Mouse (Mus musculus) ovary, postnatal 14 days (tissue): Measurements from ENCODE around the gene Mipol1.
"Not testable (repeated sequence)": the region's sequence is repeated elsewhere in the genome, so short reads cannot be mapped to it uniquely, and the experiment has no call there.

Experiments
- DNase-seq: peaks from one replicate; pipeline ENCODE4 v3.0.0; 2022; ENCODE audit warnings: low spot score

Mipol1 gene

DNA sequence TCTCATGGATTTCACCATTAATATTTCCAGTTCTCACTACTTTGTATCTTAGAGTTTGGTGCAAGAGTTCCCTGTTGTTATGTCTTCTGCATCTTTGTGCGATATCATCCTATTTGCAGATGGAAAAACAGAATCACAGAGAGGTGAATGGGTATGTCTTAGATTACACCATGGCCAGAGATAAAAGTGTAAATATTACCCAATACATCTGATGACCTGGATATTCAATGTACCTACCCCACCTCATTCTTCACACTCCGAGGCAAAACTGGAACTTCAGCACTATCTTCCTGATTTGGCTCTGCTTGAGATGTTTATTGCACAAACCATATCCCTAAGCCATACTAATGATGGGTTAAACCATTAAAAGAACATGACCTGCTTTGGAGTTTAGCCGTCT lies 198.0 kb downstream of the Mipol1 start:
- no peak for DNase-seq

DNA sequence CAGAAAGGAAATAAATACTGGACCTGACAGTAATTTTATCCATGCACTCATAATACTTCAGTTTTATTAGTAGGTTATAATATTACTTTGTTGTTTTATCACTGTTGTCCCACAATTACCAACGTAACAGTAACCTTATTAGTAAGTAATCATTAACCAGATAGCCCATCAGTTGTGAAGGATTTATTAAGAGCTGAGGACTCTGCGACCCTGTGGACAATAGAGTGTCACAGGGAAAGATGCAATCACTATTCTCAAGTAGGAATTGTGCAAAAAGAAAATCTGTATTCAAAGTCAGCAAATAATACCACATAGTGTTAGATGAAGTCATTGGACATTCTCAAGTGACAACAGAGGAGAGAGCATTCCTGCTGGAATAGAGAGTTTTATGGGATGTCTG lies 198.5 kb downstream of the Mipol1 start:
- DNase-seq: no peak

DNA sequence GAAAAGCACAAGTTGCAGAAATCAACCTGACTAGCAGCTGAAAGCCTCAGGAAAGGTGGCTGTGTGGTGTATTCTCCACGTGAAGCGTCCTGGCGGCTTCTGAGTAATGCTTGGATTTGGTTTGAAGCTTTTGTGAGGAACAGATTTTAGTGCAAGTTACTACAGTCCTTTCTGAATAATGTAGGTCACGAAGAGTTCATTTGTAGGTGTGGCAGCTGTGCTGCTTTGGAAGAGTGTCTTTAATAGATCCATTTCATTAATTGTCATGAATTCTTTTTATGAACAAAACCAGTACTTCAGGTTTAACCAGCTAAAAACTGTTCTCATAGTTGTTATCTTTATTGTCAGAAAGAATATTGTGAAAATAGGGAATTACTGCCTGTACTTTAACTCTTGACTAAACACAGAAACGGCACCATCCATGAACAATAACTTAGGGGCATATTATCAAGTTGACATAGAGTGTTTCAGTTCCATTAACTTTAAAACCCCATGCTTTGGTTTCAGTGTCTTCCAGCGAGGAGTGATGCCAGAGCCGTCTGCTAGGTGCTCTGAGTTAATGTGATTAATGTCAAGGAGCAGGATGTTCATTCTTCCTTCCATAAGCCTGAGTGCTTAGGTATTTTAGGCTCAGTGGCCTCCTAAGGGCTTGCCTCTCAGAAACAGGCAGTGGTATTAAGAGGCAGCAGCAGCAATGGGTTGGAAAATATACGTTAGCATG lies 206.9 kb downstream of the Mipol1 start:
- not testable (repeated sequence) for DNase-seq

DNA sequence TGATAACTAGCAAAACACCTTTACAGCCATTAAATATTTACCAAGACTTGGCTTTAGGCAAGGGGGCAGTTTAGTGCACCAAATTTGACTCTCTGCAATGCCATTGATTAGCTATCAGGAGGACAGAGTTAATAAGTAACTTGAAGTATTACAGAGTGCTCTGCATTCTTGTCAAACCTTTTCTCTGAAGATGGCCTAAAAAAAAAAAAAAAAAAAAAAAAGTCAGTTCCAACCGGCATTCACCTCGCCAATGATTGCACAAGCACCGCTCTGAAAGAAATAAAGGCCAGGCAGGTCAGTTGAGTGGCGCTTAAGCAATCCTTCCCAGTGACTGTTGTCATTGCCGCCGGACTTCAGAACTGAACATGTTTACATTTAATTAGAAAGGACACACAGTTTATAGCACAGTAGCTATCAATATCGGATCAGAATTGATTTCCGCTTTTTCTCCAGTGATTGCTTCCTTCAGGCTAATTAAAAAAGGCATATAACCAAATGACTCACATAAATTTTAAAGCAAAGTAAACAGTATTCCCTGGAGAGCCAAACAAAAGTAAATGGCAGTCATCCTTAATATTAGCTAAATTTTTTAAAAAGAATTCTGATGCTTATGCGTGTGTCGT lies 214.2 kb downstream of the Mipol1 start:
- no peak for DNase-seq

DNA sequence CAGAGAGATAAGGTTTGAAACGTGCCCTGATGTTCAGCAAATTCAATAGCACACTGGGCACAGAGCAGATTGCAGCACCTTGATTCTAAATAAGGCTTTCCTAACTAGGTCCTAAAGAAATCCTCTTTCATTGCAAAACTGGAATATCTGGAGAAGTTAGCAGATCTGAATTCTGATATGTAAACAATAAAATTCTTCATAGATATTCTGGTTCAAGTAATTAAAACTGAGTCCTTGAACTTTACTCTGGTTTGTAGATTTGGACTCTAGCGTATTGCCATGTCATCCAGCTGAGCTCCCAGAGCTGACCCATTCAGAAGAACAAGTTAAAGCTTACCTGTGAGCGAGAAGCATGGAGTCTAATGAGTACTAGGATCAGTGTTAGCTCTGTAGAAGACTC lies 217.1 kb downstream of the Mipol1 start:
- no peak for DNase-seq

DNA sequence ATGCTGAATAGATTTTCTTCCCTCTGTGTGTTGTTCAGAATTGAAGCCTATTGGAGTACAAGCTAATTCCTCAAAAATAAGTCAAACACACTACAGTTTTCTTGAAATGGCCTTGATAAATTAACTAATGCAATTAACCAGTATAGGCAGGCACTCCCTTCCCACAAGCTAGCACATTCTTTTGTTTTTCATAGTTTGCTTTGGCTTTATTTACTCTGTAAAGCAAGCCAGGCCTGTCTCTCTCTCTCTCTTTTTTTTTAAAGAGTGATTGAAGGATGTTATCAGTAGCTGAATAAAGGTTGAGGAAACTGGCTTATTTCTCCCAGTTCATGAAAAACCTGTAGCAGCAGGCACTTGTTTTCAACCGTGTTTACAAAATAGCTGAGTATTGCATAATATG lies 219.1 kb downstream of the Mipol1 start:
- no peak for DNase-seq

DNA sequence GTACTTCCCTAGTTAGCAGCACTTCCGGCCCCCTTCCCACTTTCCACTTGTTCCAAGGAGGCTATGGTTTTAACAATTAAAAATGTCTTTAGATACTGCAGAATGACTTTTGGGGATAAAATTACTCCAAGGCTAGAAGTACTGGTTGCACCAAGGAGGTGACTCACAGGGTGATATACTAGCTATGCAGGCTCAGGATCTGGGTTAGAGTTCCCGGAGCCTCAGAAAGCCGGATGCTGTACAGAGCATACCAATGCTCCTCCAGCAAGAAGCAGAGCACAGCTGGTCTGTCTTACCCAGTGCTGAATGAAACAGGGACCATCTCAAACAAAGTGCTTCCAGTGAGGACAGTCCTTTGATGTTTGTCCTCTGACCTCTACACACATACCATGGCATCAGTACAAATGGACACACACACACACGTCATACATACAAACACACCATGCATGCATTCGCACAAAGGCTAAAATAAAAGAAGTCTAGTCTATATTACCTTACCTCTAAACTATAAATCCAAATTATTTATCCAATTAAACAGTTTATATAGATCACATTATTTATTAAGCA lies 219.9 kb downstream of the Mipol1 start:
- no peak for DNase-seq

DNA sequence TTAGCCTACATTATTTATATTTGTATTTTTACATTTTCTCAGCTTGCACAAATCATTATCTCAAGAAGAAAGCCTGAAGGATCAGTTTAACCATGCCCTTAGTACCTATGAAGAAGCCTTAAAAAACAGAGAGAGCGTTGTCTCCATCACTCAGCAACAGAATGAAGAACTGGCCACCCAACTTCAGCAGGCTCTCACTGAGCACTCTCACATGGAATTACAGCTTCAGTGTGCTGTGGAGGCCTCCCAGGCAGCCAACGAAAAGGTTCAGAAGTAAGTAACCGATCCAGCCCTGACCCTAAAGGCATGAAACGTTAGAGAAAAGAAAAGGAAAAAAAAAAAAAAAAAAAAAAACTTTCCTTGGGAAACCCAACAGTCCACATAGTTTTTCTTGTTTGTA lies 226.7 kb downstream of the Mipol1 start:
- no peak for DNase-seq

DNA sequence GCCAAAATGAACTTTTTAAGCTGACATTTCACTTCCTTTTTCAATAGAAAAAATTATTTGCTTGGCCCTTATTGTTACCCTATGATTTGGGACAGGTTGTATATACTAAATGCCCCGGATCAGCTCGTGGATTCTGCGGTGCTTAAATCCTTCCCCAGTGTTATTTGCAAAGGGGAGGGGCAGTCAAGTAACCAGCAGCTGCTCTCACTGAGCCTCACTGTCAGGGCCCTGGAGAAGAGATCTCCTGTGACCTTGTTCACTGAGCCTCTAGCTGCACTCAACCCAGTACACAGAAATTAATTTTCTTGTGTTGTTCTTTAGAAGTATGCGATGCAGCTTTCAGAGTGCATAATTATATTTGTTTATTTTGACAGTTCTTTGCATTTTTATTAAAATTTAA lies 227.1 kb downstream of the Mipol1 start:
- DNase-seq: no peak

DNA sequence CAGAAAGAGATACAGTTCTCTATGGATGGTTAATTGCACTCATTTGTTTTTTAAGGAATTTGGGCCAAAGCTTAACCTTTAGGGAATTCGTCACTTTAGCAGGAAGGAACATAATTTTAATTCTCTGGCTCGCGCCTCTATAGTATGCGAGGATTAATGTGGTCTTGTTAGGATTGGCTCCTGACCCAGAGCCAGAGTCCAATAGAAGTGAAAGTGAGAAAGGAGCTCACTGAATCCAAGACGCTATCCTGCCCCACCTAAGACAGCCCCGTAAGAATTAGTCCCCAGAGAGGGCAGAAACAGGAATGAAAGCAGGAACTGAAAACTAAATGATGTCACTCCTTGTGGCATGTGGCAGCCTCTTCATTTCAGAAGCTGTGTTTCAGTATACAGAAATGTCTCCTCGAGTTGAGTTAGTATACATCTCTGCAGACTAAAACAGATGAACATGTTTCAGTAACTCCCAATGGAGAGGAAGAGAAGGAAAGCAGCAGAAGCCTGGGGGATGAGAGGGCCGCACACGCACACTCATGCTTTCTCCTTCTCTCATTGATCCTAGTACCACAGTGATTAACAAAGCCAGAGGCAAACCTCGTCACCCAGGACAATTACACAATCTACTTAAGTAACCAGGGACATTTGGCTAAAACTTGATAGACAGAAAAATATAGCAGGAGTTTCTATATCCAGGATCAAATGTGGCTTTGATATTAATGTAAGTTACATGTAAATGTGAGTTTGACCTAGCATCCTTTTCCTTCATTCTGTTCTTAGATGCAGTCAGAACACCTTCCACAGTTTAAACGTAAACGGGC lies 234.5 kb downstream of the Mipol1 start:
- DNase-seq: no peak

DNA sequence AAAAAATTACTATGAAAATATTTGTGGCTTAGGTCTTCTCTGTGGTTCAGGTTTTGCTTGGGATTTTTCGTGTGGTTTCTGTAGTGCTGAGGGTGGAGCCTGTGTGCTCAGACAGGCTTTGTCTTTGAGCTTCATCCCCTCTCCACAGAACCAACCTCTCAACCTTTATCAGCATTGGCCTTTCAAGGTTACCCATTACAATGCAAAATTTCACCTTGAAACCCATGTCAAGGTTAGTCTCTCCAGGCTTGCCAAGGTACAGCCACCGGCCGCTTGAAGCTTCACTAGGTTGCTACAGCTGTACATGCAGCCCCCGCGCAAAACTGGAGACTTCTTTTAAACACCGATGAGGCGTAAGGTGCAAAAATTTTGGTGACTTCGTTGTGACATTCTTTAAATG lies 241.6 kb downstream of the Mipol1 start:
- DNase-seq: no peak

DNA sequence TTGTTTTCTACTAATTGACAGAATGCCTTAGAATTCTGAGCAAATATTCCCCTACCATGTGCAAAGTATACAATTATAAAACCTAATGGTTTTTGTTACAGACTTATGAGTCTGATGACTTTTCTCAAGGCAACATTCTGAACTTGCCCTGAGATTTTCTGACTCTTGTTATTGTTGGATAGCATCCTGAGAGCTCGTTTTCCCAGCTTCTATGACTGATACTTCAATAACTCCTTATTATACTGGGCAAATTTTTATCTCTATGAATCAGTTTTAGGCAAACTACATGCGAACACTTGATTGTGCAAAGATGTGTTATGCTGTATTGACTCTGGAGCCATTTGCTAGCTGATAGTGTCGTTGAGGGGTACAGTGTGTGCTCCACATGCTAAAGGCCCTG lies 246.6 kb downstream of the Mipol1 start:
- DNase-seq: no peak

DNA sequence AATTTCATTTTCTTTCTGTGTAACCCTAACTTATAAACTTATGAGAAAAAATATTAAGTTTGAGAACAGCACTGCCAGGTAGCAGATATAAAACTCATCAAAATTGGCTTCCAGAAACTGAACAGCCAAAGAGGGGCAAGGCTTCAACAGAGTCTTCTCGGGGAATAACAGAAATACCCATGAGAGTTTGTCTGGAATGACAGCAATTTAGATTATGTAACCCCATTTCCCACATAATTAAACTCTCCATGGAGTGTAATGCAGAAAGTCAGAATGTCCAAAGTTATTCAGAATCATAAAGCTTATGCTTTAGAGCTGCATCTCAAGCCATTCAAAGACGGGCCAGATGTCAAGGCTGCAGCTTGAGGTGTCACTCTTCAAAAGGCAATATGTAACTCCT lies 251.6 kb downstream of the Mipol1 start:
- no peak for DNase-seq

DNA sequence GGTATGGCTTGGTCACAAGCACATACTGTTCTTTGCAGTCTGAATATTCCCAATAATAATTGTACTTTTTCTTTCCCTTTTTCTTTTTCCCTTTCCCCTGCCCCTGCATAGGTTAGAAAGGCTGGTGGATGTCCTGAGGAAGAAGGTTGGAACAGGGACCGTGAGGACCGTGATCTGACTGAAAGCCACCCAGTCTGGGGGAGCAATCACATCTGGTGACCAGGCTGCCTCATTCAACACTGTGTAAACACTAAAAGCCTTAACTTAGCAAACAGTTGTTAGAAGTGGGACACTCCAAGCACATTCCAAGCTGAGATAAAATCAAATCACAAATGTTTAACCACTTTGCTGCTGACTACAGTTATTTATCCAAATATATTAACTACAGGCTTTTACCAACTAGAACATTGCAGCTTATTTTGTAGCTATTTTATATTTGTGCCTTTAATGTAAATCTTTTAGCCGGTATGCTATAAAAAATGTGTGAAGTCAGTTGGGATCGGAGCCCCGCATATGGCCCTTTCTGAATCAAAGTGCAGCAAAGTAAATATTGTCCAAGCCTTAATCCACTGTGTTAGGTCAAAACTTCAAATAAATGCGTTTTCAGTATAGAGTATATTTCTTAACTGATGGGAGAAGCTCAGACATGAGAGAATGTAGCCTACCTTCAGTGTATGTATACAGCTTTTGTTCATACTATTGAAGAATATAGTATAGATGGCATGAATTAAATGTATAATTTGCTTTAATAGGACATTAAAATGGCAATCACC lies 266.3 kb downstream of the Mipol1 start:
- peak; percentile 2 for DNase-seq

DNA sequence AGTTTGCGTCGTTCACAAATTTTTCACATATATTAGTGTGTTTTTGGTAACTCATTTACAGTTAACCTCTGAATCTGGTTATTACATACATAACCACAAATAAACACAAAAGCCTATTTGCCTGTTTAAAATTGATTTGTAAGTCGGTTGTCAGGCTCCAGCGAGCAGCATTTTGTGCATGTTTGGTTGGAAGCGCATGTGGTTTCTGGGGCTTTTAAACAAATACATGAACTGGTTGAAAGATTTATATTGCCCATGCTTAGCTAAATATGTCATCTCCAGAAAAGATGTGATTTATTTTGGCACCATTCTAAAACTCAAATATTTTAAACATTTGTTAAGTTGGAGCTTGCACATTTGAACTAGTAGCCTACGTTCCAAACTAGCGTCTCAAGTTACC lies 270.0 kb downstream of the Mipol1 start:
- no peak for DNase-seq

DNA sequence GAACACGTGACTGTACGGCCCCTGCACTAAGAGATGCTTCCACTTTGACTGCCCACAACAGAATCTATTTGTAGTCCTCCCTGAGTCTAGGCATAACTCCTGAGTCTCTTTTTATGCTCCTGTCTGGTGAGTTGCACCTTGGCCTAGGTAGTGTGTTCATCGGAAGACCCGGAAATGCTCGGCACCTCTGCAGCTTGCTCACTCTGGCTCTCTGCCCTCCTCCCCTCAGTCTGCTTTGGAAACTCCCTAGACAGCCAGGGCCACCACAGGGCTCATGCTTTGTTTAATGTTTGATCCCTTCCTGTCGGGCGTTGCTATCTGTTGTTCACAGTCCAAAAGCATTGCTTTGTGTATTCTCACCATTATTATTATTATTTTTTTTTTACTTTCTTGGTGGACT lies 275.1 kb downstream of the Mipol1 start:
- no peak for DNase-seq

DNA sequence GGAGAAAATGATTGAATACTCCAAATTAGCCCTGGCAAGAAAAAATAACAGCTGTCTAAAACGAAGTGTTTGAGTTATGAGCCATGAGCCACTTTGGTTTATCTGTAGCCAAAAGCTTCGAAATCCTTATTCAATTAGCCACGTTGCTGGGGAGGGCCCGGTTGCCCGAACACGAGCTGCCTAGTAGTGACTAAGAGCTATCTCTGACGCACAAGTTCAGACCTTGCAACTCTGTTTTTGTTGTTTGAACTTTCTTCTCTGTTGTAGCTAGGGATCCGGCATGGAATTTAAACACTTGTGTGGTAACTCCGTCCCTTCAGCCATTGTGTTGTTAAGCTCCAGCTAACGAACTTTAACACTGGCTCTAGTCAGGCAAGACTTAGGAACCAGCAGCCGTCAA lies 278.7 kb downstream of the Mipol1 start:
- DNase-seq: no peak

DNA sequence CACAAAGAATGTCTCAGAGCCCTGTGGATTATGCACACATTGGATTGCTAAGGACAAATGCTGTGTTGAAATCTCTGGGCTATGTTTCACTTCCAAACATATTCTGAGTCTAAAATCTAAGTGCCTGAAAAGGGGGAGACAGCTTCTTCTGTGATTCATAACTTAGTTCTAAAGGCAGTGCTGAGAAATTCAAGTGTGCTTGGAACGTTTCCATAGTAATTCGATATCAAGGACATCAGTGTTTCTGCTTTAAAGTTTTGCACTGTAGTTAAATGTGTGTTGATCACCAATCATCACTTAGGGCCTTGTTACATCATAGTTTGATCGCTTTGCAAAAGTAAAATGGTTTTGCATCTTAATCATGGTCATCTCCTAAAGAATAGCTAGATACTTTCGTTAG lies 279.5 kb downstream of the Mipol1 start:
- DNase-seq: no peak

DNA sequence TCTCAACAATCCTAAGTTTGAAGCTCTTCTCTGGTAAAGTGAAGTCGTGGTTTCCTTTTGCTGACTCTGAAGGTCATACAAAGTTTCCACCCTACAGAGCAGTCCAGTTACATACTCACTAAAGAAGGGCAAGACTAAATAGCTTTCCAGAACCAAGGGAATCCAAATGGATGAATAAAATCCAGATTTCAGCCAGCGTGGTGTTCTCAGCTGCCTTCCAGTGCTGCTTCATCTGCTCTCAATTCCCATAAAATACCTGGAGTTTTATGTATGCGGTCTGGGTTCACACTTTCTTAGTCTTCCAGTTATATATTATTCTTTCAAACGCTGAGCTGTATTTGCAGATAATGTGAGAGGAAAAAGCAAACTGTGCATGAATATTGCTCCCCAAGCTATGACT lies 280.9 kb downstream of the Mipol1 start:
- no peak for DNase-seq

DNA sequence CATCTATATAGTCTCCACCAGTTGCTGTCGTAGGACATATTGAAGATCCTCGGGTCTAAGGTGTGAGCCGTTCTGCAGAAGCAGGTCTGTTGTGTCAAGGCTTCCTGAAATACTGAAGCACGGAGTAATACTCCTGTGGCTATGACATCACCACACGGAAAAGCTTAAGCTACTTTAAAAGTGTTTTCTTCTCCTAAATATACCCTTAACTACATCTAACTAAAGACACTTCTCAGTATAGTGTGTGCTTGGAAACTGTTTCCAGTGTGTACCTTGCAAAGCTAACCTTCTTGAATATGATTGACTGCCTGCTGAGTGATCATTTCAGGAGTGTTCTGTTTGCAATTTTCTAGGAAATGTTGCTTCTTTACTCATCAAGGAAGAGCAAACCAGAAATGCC lies 281.3 kb downstream of the Mipol1 start:
- no peak for DNase-seq

DNA sequence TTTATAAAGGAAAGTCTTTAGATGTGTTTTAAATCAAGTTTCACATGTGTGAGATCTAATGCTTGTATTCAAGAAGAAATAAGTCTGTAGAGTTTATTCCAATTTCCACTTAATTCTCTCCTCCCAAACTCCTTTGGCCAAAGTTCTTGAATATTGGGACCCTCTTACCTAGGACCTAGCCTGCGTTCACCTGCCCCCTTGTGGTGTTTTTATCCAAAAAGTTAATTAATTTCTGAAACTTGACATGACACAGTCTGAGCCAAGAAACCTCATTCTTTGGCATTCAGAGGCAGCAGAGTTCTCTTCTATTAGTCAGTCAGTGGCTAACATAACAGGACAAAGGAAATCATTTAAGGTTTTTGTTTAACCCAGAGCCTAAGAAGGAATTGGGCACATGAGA lies 284.3 kb downstream of the Mipol1 start:
- no peak for DNase-seq

DNA sequence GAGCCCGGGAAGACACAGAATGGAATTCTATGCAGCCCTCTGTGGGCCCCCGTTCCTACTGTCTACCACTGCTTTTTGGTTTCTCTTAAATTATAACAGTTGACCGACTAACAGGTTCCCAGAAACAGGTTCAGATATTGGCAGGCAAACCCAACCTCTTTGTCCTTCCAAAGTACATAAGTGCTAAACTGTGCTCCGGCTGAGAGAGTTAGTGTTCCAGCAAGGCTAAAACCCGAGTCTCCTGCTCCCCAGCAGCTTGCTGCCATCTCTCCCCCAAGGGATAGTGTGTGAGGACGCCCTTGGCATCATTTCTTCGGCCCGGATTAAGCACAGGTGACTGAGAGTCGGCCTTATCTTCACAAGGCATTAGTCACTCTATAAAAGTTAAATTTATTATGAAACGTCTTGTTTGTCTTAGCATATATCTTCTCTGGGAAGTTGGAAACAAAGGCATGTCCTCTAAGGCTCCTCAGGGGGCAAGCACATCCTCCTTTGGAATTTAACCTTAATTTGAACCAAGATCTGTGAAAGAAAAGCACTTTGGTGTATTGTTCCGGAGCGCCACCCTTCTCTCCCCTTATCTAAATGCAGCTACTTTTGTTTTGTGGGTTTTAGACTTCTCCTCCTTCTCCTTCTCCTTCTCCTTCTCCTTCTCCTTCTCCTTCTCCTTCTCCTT lies 285.6 kb downstream of the Mipol1 start:
- DNase-seq: no peak
